Mouse (Mus musculus): ENCODE data around the gene Selp.
A peak's percentile ranks its signal among the peaks of the same experiment; 100 is the strongest.

Selp gene

GRCm38 (mm10) chr1:164184142-164184870 is 69.2 kb downstream of the Selp start:
- peak; percentile 58 for DNase-seq

GRCm38 (mm10) chr1:164184871-164185223 is 69.8 kb downstream of the Selp start:
- no peak for DNase-seq

GRCm38 (mm10) chr1:164185316-164185715 is 70.3 kb downstream of the Selp start:
- DNase-seq: no peak

- DNase-seq: no peak
These were observed 72.0 kb downstream of the Selp start for GRCm38 (mm10) chr1:164187002-164187560.

- DNase-seq: no peak
These were observed 84.5 kb downstream of the Selp start for GRCm38 (mm10) chr1:164199551-164199950.

All from kidney, postnatal 14 days (tissue).